Mouse (Mus musculus) heart, adult 2 months (tissue): Measurements from ENCODE around the gene Acvr1b.

Source experiments
- CTCF ChIP-seq: fragments of 200-600 bp; IDR thresholded peaks from 2 replicates; pipeline ENCODE4 v1.8.1; 2022; ENCODE audit warnings: antibody characterized with exemption, mild to moderate bottlenecking, moderate library complexity
- POLR2A ChIP-seq: fragments of 200-500 bp; IDR thresholded peaks from 2 replicates; pipeline ENCODE4 v1.6.1; 2011; ENCODE audit warnings: mild to moderate bottlenecking, low read depth, low read length, control low read depth; ENCODE audit not compliant: insufficient read depth

DNA sequence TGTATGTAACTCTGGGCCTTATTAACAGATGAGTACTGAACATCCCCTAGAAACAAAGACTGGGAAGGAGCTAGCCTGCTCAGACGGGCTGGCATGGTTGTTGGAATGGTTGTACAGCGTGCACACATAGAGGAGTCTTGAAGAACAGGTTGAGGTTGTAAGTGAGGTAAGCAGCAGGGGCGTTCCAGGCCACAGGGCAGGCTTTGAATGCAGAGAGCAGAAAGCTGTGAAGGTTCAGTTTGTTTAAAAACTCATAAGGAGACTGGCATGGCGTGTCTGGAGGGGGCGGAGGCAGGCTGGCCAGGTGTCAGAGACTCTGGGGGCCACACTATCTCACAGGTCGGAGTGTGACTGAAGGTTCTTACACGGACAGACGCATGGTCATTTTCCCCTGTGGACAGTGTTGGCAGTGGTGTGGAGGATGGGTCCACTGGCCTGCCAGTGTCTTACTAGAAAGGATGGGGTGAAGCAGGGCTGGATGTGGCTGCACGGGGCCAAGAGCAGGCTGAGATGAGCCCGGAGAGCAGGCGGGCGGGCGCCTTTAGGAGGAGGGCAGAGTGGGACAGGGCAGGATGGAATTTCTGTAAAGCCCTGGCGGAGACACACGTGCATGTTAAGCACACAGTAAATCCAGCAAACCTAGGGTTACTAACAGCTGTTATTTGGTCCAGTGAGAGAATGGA is 23.8 kb downstream of the Acvr1b start:
- TF ChIP-seq CTCF = no peak
- TF ChIP-seq POLR2A = no peak
